Mouse (Mus musculus): Measurements from ENCODE around the gene Nsf.

The Nsf gene

GRCm38 (mm10) chr11:103941351-103941750 lies 12.5 kb downstream of the Nsf start:
- no peak for DNase-seq (ENCODE audit: low spot score)

GRCm38 (mm10) chr11:103940887-103941286 lies 13.0 kb downstream of the Nsf start:
- no peak for DNase-seq (ENCODE audit: low spot score)

DNA sequence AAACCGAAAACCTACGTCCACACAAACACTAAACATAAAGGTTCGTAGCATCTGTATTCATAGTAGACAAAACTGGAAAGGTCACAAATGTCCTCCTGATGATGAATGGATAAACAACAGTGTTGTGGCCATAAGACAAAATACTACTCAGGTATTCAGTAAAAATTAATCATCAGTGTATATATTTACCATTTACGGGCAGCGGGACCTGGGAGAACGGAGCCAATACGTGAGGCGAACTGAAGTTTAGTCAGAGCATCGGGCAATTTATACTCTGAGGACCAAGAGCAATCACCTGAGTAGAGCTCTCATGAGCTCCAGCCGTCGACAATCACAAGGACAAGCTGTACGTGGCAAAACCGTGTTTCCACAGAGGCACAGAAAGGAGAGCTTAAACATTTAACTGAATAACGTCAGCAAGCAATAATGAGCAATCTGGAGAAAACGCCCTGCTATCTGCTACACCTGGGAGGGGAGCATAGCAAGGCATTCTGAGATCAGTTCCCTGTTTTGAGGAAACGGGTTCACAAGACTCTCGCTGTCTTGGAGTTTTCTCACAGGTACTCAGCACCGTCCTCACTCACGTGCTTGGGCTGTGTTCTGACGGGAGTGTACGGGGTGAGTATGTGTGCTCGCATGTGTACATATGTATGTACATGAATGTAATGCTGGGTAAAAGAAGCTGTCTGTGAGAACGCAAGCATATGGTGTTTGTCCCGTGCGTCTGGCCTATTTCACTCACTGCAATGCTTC lies 15.7 kb downstream of the Nsf start:
- no peak for DNase-seq (ENCODE audit: low spot score)

DNA sequence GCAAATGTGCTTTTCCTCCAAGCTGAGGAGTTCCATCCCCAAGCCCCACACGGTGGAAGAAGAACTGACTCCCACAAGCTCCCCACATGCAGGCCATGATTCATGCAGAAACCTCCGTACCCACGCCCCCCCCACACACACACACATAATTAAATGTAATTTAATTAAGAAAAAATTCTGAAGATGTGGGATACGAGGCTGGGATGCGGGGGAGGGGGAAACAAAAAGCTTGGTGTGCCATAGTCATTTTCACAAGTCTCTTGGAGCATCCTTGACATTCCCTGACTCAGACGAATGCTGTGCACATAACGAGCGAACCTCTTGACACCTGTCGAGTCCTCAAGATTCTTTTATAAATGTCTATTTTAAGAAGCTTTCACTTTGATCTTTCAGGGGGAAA lies 16.4 kb downstream of the Nsf start:
- no peak for DNase-seq (ENCODE audit: low spot score)

DNA sequence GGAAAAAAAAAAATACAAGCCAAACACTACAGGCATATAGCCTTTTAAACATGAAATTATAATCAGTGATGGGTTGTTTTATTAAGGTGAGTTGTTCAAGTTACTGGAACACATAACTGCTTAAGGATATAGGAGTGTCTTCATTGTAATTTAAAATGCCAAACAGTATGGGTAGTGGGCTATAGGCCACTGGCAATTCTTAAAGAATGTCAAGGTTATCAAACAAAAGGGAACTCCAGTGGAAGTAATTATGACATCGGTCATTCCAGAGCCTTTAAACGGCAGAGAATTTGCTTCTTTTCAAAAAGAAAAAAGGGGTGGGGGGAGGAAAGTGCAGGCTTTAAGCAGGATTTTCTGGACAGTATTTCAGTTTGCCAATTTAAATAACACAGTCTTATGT lies 18.1 kb downstream of the Nsf start:
- no peak for DNase-seq (ENCODE audit: low spot score)

DNA sequence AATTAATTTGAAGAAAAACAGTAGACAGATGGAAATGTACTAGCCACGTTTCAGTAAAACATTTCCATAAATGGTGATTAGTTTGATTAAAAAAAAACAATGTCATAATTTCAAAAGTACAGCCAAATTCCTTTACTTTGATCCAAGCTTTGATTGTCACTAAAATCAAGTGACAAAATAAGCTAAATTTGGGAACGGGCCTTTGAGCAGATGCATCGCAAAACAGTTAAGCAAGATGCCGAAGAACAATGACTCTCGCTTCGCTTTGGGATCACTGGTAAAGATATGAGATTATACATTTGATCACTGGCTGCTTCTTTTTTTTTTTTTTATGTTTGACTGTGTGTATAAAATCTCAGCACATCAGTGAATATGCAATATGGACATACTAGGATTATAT lies 20.0 kb downstream of the Nsf start:
- DNase-seq (ENCODE audit: low spot score): no peak

GRCm38 (mm10) chr11:103923957-103924356 lies 29.9 kb downstream of the Nsf start:
- DNase-seq (ENCODE audit: low spot score): no peak

GRCm38 (mm10) chr11:103923272-103923671 lies 30.6 kb downstream of the Nsf start:
- DNase-seq (ENCODE audit: low spot score): no peak

DNA sequence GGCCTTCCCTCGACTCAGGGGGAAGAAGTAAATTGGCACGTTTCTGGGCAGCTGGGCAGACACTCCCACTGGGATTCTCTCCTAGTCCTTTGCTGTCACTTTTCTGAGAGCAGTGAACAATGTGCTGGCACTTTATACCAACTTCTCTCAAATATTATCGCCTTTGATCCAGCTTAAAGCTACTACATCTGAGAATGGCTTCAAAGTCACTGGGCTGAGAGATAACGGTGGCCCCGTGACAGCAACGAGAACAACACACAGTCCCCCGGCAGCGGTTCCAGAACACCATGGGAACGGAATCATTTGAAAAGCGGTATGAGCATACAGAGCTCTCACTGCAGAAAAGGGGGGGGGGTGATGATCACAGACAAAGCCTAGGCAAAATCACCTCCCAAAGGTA lies 31.0 kb downstream of the Nsf start:
- no peak for DNase-seq (ENCODE audit: low spot score)

- peak; percentile 42 for DNase-seq (ENCODE audit: low spot score)
Observed at GRCm38 (mm10) chr11:103920665-103921064, 33.2 kb downstream of the Nsf start.

GRCm38 (mm10) chr11:103916807-103917206 lies 37.0 kb downstream of the Nsf start:
- DNase-seq (ENCODE audit: low spot score): no peak

GRCm38 (mm10) chr11:103915686-103916085 lies 38.2 kb downstream of the Nsf start:
- DNase-seq (ENCODE audit: low spot score): no peak

GRCm38 (mm10) chr11:103910993-103911585 lies 42.8 kb downstream of the Nsf start:
- DNase-seq (ENCODE audit: low spot score): no peak

DNA sequence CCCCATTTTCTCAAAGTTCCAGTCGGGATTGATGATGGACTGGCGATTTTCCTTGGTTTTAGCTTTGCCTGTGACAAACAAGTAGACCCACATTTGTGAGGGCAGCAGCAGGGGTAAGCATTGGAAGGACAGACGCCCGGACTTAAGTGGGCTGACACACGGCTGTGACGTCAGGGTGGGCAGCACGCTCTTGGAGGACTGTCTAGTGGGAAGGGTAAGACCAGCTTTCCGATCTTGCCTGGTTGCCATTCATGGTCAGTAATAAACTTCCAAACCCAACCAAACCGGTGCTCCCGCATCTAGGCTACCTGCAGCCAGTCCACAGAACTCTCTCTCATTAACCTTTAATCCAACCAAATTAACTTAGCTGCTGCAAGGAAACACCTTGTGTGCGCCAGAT lies 43.3 kb downstream of the Nsf start:
- no peak for DNase-seq (ENCODE audit: low spot score)

DNA sequence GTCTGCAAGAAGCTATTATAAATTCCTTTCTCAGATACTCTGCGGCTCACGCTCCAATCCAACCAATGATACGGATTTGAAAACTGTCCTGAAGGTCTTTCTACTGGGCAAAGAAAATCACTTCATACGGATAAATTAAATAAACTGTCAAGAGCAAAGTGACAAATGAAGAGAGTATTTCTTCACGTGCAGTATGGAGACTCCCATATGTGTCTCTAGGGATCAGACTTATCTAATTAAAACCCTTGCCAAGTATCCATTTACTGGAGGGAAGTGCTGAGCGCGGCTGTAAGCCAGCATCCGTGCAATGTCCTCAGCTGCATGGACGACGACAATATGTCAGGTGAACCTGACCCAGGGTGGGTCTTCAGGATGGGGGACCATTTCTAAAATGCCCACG lies 44.0 kb downstream of the Nsf start:
- DNase-seq (ENCODE audit: low spot score): no peak

- DNase-seq (ENCODE audit: low spot score): no peak
Observed at GRCm38 (mm10) chr11:103909396-103909795, 44.5 kb downstream of the Nsf start.

GRCm38 (mm10) chr11:103906051-103906719 lies 47.7 kb downstream of the Nsf start:
- DNase-seq (ENCODE audit: low spot score): no peak

GRCm38 (mm10) chr11:103905506-103905905 lies 48.4 kb downstream of the Nsf start:
- DNase-seq (ENCODE audit: low spot score): no peak

- DNase-seq (ENCODE audit: low spot score): no peak
Observed at GRCm38 (mm10) chr11:103901581-103901966, 52.3 kb downstream of the Nsf start.

- DNase-seq (ENCODE audit: low spot score): no peak
Observed at GRCm38 (mm10) chr11:103900803-103901580, 52.9 kb downstream of the Nsf start.

DNA sequence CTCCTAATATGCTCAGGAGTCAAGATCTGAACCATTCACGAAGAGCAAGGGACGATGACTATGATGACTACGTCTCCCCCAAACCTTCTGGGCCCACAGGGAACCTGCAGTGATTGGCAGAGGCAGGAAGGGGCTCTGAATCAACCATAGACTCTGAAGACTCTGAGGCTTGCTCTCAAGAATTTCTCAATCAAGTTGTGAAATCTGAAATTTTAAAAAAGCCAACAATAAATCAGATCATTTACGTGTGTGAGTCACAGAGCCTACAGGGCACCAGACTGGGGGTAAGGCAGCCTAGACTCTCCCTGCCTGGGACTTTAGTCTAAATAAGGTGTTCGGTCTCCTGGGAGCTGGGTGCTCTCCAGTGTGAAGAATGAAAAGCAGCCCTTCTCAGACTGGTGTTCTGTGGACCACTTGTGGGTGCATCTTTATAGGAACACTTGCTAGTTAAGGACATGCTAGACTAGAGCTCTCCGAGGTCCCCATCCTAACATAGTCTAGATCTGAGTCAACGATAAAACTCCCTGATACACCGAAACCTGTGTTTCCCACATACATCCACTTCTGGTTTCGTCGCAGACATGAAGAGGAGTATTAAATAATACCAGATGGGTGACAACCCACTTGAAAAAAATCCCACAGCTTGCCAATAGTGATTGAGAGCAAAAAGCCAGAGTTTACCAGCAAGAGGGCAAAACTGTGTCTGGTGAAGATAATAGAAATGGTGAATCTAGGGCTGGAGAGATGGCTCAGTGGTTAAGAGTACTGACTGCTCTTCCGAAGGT lies 56.7 kb downstream of the Nsf start:
- DNase-seq (ENCODE audit: low spot score): no peak

- no peak for DNase-seq (ENCODE audit: low spot score)
Observed at GRCm38 (mm10) chr11:103896056-103896455, 57.8 kb downstream of the Nsf start.

All from ovary, postnatal 10 days (tissue).